Mouse (Mus musculus) urinary bladder, postnatal 10 days (tissue): Measurements from ENCODE around the gene Ppcdc.

Source experiments
- DNase-seq: peaks from one replicate; pipeline ENCODE4 v3.0.0; 2022; ENCODE audit warnings: low spot score

Ppcdc gene

DNA sequence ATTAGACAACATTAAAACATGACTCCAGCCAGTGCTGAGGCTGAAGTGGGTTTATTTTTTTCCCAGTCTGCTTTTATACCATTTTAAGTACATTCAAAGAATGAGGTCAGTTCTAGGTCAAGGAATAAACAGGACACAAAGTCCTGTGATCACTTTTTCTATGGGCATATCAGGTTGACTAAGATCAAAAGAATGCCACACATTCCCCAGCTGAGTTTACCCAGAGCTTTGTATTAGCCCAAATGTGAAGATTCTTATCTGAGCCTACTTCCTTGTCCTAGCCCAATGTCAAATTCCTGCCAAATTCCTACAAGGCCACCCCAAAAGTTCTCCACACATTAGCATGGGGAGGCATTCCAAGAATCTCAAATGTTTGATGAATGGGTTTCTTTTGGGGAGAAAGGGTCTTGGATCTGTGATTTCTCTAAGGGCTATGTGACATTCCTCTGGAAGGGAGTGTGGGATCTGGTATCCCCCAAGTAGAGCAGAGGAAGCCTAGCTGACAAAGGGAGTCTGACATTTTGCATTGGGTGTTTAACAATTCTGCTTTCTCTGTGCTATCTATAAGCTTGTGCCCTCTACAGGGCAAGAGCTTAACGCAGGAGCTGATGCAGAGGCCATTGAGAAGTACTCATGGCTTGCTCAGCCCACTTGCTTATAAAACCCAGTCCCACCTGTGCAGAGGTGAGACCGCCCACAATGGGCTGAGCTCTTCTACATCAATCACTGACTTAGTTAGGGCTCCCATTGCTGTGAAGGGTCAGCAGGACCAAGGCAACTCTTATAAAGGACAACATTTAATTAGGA is 85.3 kb downstream of the Ppcdc start:
- no peak for DNase-seq

DNA sequence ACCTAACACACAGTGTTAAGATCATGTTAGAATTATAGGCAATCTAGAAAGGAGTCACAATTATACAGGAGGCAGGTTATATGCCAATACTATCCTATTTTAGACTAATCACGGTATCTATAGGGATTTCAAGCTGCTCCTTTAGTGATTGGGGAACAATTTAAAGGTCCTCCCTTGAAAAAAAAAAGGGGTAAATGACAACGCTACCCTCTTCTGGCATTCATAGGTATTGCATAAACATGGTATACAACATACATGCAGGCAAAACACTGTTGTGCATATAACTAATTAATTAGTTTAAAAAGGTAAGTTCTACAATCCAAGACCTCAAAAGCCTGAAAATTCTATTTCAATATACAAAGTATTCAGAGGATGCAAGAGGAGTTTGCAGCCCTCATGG is 88.6 kb downstream of the Ppcdc start:
- no peak for DNase-seq

DNA sequence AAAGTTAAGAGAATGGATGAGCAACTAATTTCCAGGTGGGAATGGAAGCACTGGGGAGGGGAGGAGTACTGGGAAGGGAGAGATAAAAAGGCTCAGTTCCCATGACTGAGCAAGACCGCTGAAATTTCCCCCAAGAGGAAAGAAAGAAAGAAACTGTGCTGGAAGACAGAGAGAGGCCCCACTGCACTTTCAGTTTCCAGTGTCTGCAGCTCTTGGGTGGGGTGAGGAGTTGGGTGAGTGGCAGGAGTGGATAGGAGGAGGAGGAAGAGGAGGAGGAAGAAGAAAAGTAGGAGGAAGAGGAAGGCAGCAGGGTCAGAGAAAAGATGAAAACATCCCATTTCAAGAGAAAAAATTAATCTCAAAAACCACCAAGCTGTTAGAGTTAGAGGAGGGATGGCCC is 94.0 kb downstream of the Ppcdc start:
- DNase-seq: no peak

DNA sequence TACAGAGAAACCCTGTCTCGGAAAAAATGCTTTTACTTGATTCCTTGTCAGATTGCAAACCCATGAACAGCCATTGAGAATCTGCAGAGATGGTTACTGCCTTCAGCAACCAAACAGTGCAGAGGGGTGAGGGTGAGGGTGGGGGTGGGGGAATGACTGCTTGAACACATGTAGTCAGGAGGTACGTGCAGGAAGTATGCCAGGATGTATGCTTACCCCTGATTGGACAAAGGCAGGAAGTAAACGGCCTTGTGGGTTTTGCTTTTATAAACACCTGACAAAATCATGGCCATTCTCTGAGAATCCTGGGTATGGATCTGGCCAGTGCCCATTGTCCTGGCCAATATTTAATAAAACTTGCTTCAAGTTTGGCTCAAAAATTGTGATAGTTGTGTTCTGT is 96.2 kb downstream of the Ppcdc start:
- DNase-seq: no peak

DNA sequence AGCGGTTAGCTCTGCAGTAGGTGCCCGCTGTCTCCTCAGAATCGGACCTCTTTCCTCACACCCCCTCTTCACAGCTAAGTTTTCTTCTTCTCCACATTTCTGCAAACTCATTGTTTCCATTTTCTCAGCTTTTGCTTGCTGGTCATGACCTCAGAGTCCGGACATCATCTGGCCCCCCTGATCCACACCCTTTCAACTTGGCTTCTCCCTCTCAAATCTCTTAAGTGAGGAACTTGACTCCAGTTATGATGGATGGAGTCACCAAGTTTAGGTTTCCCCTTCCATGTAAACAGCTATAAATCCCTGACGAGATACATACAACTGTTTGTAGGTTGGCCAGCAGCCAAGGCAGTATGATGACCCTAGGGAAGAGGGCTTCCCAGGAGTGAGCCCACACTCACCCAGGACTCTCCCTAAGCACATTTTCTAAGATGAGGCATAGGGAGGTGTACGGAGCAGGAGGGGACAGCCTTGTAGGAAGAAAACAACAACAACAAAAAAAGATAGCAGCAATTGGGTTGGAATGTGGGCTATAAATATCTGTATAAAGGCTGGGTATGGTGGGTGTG is 96.9 kb downstream of the Ppcdc start:
- DNase-seq: no peak

DNA sequence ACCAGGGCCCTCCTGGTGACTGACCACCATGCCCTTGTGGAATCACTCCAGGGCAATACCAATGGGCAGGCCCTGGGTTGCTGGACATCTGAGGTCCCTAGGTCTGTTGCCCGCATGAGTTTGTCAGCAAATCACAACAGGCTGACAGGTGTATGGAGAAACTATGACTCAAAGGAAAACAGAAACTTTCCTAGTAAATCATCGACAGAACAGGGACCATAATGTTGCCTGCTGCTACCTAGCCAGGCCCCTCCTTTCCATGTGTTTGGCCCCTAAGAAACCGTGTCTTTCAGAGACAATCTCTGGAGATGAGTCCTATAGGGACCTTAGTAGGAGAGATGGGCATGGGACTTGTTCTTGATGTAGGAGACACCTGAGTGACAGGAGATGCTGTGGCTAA is 97.7 kb downstream of the Ppcdc start:
- no peak for DNase-seq

DNA sequence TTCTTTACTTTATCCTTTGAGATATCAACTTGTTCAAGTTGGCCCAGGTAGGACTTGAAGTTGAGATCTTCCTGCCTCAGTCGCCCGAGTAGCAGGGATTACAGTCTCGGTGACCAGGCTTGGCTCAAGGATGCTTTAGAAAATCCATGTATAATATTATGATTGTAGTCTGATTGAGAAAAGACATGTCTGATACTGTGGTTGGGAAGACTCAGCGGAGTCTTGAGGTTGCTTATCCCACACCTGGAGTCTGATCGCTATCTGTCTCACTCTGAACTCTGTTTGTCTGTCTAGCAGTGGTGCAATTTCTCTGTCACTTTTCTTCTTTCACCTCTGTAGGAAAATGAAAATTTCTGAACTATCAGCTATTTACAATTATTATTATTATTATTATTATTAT is 99.6 kb downstream of the Ppcdc start:
- DNase-seq: no peak

DNA sequence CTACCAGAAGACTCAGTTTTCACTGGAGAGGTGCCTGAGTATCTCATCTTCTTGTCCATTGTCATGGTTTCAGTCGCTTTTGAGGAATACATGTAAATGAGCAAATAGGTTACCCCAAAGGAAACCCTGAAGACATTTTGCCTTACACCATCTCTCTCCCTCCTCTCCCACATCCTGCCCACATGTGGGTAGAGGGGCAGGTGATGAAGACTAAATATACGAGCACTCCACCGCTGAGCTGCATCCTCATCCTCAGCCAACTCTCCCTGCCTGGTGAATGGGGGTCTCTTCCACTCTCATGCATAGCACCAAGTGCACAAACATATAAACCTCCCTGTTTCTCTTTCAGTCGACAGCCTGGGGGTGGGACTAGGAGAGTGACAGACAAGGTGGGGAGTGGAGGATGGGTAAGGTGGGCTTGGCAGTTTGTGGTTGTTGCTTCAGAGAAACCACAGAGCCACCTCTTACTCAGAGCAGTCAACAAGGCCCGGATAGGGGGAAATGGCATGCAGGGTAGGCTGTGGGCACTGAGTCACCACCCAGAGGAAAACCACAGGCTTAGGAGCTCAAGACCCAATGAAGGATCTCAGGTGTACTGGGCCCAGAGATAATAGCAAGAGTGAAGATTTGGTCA is 100.2 kb downstream of the Ppcdc start:
- no peak for DNase-seq

DNA sequence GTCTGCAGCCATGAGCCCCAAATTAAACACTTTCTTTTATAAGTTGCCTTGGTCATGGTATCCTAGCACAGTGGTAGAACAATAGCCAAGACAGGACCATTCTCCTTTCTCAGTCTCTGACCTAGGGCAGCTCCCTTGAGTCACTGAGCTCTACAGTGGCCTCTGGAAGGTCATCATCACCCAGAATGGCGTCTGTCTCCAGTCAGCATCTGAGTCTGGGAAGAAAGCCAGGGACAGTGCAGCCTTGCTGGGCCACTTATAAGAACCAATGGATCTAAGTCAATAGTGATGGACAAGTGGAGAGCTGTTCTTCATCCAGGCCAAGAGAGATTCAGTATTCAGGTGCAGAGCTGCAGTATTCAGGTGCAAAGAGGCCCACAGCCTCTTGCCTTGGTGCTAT is 101.2 kb downstream of the Ppcdc start:
- DNase-seq: no peak
